Mouse (Mus musculus) T-cell, adult 2 months (primary cell): ENCODE results near the gene Unc45a.
A peak's percentile ranks its signal among the peaks of the same experiment; 100 is the strongest.
"Not testable (repeated sequence)": the region's sequence is repeated elsewhere in the genome, so short reads cannot be mapped to it uniquely, and the experiment has no call there.

ENCODE experiments used
- DNase-seq: peaks from one replicate; pipeline ENCODE4 v3.0.0; 2022; ENCODE audit warnings: low spot score

Gene Unc45a

DNA sequence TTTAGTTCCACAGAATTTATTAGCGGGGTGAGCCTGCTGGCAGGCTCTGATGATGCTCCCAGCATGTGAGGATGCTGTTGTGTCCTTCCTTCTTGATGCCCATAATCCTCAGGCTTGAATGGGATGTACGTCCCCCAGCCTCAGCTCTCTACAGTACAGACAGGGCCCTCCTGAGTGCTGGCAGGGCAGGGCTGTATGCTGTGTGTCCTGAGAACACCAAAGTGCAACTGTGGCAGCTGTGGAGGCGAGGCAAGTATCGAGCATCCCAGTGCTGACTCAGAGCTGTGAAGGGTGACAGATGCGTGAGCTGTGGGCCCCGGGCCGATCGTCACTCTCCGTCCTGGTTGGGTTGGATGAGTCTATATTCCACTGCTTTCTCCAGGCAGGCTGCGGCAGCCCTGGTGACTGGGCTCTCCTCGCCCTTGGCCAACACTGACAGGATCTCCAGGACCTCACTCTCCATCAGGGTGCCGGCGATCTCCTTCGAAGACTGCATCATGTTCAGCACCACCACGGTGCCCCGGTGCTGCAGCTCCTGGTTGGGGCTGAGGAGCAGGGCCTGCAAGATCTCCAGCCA lies 15.4 kb downstream of the Unc45a start:
- no peak for DNase-seq

DNA sequence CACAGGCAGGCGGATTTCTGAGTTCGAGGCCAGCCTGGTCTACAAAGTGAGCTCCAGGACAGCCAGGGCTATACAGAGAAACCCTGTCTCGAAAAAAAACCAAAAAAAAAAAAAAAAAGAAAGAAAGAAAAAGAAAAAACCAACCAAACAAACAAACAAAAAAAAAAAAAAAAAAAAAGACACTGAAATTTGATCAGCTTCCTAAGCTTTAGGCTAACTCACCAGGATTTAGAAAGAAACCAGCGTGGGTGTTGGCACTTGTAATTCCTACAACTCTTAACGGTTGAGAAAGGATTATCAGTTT lies 16.0 kb downstream of the Unc45a start:
- not testable (repeated sequence) for DNase-seq

DNA sequence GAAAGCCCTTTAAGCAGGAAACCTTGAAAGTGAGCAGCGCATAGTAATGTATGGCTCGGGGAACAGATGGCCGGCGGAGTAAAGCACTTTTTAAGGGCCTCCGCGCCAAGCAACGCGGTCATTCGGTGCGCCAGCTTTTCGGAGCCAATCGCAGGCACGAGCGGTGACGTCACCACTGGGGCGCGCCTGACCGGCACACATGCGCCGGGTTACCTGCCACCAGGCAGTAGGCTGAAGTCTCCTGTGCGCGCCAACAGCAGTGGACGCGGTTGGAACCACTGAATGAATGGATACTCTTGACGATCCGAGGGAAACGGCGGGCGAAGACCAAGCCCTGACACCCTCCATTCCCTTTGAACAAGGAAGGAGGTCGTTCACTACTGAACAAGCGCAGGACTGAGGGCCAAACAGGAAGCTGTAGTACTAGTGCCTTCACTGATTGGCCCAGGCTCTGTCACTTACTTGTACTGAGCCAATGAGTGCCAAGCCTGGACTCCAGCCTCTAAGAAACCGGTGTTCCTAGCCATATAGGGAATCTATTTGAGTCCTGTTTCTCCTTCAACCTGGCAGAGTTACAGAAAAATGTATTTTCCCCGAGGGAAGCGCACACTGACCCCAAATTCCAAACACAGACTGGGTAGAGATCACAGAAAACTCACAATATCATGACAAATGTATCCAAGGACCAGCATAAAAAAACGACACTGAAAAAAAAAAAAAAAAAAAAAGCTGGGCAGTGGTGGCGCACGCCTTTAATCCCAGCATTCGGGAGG lies 16.6 kb downstream of the Unc45a start, which contains the start of gene Rccd1:
Gene Rccd1 (minus strand): TSS at position 412 of the 773 bp plus-strand sequence.
- peak; percentile 91 for DNase-seq

DNA sequence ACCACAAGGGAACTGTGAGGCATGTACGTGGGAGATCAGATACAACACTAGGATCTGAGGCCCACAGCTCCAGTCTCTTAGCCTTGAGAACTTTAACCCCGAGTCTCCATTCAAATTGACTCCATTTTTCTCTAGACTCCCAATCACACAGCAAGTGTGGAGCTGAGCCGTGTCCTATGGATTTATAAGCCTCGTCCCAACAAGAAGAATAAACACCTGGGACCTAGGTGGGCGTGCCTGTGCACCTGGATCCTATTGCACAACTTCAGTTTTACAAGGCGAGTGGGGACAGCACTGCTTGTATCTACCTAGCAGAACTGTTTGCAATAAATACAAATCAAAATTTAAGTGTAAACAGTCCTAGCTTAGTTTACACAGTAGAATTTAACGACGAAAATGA lies 17.5 kb downstream of the Unc45a start:
- DNase-seq = no peak

DNA sequence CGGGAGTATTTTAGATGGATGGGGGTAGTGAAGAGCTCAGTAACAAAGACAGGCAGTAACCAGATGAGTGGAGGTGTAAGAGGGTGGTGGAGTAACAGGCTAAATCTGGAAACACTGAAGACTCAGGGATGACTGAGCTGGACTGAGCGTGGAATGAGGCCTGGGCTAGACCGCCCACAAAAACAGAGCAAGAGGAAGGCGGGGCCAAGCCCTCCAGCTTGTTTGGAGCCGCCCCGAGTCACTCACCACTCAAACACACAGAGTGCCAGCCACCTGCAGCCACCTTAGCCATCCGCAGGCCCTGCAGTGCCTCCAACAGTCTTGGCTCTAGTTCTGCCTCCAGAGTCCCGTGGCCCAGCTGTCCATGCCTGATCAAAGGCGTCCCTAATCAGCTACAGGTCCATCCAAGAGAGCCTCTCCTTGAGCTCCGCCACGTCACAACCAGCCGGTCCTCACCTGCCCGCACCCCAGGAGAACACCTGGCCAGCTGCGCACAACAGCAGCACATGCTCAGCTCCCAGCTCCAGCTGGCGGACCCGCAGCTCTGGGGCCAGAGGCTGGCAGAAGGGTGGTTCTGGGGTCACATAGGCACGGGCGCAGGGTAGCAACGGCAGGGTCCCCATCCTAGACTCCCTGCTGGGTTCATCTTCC lies 20.8 kb downstream of the Unc45a start:
- no peak for DNase-seq

DNA sequence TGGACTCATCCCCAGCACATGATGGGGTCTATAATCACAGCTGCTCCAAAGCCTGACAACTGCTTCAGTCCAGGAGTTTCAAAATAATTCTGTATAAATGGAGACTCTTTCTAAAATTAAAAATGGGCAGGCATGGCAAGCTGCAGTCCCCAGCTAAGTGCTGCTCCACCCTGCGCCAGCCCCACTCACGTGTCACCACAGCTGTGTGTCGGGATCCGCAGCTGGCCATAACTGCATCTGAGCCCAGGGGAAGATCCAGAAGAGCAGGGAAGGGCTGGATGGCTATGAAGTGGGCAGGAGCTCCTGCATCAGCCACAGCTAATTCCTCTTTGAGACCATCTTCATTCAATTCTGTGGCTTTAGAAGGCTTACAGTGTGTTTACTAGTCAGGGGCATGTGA lies 22.1 kb downstream of the Unc45a start:
- DNase-seq = no peak

DNA sequence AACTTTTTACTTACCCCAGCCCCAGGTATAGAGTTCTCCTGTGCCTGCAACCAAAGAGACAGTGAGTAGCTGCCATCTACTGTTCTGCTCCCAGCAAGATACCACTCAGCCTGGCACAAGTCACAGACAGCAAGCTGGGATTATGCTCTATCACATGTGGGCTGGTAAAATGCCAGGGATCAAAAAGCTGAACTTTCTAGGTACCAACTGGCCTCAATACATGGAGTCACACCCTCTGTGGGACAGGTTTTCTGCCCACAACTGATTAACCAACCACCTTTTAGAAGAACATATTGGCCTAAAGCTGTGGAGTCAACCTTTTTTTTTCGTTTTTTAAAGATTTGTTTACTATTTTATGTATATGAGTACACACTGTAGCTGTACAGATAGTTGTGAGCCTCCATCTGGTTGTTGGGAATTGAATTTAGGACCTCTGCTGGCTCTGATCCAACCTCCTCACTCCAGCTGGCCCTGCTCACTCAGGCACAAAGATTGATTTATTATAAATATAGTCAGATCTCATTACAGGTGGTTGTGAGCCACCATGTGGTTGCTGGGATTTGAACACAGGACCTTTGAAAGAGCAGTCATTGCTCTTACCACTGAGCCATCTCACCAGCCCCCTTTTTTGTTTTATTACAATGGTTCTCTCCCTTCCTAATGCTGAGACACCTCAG lies 23.2 kb downstream of the Unc45a start:
- no peak for DNase-seq

DNA sequence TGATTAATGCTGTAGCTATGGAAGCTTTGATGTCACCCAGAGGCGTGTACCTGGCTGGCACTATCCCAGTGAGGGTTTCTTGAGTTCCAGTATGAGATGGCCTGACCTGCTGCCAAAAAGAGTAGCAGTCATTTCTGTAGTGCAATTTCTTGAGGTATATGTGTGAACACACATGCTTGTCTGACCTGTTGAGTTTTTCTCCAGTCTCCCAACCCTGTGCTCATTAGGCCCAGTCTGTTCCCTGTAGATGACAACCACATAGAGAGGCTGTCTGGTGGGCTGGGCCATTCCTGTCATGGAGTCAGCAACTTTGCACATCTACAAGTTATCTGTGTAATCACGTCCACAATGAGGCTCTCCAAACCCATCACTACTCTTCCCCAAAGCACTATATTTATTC lies 25.1 kb downstream of the Unc45a start:
- no peak for DNase-seq

DNA sequence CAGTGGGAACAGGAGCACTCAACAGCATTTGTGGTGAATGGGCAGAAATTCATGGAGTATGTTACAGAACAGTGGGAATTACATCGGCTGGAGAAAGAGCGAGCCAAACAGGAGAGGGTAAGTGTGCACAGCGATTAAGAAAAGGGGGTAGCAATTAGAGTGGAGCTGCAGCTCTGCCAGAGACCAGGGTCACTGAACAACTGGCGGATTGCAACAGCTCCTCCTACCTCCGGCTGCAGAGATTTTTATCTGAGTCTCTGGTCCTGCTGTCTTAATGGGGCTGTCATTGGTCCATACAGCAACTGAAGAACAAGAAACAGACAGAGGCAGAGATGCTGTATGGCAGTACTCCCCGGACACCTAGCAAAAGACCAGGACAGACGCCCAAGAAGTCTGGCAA lies 30.0 kb downstream of the Unc45a start:
- DNase-seq = no peak

DNA sequence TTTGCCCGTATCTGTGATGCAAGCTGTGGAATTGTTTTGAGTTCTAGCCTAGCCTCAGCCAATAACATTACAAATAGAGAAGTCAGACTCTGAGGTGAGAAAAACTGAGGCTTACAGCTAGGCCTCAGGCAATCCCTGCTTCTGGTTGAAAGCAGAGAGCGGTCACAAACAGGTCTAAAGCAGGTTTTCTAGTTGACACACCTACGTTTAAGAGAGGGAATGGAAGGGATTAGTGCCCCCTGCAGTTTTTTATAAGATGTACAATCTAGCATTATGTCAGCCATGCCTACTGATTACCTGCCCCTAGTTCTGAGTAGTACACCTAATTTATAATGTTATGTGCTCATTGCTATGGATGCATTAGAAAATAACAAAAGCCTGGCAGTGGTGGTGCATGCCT lies 33.0 kb downstream of the Unc45a start:
- no peak for DNase-seq

DNA sequence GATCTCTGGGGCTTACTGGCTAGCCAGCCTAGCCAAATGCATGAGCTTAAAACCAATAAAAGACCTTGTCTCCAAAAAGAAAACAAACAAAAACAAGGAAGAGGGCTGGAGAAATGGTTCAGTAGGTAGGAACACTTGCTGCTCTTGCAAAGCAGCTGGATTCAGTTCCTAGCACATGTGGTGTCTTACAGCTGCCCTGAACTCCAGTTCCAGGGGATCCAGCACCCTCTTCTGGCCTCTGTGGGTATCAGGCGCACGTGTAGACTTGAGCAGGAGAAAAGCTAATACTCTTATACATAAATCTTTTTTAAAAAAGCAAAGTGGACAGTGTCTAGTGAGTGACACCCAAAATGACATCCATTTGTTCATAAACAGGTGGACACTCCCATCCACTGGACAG lies 39.3 kb downstream of the Unc45a start:
- DNase-seq = no peak

DNA sequence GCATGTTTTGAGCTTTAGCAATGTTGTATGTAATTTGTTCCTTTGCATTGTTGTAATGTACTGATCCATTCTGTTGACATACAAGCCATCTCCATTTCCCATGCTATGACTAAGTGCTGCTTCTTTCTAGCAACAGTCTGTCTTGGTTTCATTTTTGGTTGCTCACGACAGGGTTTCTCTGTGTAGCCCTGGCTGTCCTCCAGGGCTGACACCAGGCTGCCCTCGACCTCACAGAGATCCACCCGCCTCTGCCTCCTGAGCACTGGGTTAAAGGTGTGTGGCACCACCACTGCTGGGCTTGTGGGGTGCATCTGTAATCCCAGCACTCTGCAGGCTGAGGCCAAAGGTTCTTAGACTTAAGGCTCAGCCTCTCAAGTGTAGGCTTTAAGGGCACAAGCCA lies 41.2 kb downstream of the Unc45a start:
- no peak for DNase-seq

DNA sequence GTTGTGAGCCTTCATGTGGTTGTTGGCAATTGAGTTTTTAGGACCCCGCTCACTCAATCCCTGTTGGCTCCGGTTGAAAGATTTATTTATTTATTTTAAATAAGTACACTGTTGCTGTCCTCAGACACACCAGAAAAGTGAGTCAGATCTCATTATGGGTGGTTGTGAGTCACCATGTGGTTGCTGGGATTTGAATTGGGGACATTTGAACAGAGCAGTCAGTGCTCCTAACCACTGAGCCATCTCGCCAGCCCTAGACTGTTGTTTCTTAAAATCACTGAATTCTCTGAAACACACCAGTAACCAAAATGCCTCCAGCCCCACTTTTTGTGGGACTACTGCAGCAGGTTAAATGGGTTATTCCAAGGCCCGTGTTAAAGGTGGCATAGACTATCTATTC lies 42.1 kb downstream of the Unc45a start:
- DNase-seq = no peak

DNA sequence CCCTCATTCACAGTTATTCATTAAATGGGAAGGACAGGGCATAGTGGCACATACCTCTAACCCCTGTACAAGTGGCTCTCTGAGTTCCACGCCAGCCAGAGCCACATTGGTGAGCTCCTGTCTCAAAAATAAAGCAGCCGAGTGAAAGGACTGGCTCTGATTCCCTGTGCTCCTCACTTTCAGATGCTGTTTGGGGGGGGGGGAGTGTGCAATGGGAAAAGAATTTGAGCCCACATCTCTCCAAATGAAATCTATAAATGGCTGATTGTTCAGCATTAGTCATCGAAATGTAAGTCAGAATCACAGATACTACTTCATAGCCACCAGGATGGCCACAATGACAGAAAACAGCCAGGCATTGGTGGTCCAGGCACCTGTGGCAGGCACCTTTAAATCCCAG lies 43.8 kb downstream of the Unc45a start:
- DNase-seq = no peak

DNA sequence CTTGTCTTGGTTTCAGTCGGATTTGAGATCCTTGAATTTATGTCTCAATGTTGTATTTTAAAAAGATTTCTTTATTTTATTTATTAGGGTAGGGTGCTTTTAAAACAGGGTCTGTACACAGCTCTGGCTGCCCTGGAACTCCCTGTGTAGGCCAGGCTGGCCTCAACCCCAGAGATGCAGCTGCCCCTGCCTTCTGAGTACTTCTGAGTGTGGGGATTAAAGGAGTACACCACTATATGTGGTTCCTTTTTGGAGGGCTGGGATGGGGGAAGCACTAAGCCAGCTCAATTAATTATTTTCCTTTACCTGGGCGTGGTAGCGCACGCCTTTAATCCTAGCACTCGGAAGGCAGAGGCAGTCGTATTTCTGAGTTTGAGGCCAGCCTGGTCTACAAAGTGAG lies 44.3 kb downstream of the Unc45a start:
- DNase-seq = no peak

DNA sequence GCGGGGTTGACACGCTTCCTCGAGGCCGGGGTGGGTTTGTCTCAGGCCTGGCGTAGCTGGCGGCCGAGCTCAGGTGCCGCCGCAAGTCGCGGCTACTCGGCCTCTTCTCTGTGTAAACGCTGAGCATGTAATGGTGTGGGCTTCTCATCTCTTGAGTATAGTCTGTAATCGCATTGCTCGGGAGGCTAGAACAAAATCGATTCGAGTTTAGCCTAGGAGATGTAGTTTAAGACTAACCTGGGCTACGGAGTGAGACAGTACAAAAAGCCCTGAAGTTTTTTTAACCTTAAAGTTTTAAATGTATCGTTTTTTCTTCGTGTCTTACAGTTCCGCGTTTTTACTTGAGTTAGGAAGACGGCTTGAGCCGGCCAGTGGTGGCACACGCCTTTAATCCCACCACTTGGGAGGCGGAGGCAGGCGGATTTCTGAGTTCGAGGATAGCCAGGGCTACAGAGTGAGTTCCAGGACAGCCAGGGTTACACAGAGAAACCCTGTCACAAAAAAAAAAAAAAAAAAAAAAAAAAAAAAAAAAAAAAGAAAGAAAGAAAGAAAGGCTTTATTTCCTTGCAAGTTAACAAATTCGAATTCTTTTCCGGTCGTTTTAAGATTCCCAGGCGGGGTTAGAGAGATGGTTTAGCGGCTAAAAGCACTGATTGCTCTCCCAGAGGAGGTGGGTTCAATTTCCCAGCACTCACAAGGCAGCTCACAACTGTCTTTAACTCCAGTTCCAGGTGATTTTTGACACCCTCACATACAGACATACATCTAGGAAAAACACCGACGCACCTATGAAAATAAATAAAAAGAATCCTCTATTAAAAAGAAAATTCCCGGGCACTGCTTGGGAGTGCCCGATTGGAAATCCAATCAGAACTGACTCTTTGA lies 45.8 kb downstream of the Unc45a start:
- no peak for DNase-seq

DNA sequence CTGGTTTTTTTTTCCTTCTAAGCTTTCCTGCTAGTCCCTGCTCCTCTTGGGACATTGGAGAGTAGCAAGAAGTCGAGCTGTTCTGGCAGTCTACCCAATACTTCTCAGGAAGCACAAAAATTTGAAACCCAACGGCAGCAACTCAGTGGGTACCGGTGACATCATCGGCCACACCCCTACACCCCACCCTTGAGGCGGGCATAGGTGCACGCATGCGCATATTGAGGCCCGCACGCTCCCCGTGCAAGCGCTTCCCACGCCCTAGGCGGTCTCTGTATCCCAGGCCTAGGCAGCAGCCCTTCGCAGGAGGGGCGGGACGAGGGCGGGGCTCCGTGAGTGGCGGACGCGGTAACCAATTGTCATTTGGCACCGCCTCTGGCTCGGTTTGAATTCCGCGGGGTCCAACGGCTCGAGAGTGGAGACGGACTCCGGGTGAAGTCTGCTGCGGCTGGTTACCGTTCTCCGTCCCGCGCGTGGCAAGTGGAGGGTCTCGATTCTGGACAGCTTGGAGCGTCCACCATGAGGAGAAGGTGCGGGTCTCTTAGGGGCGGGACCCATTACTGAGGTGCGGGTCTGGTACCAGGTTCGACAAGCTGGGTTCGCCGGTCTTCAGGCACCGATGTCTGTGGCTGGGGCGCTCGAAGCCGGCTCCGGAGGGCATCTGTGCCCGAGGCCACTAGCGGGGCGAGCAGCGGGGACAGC lies 46.6 kb downstream of the Unc45a start, which contains the start of gene Prc1:
Gene Prc1 (plus strand): TSS at position 389 of the 702 bp plus-strand sequence.
- peak; percentile 99 for DNase-seq

DNA sequence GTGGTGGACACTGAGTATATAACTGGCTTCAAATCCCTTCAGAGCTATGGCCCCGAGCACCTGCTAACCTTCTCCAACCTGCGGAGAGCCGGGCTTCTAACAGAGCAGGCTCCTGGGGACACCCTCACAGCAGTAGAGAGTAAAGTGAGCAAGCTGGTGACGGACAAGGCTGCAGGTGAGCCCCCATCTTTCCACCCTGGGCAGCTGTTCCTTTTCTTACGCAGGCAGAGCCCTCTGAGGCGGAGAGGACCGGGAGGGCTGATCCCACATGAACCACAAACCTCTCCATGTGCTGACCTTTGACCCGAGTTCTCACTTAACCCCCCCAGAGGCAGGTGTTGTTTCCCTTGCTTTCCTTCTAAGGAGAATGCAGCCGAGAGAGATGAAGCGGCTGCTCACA lies 53.1 kb downstream of the Unc45a start:
- DNase-seq = no peak

DNA sequence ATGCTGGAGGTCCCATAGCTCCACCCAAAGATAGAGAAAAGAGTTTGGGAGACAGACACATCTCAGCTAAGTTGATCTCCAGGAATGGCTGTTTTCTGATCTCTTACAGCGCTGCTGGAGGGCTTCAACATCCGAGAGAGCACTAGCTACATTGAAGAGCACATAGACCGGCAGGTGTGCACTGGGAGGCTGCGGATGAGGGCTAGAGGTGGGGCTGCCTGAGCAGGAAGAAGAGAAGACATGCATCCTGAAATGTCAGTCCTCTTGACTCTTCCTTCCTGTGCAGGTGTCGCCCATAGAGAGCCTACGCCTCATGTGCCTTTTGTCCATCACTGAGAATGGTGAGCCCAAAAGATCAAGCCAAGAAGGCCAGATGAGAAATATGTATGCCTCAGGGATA lies 55.1 kb downstream of the Unc45a start:
- no peak for DNase-seq

DNA sequence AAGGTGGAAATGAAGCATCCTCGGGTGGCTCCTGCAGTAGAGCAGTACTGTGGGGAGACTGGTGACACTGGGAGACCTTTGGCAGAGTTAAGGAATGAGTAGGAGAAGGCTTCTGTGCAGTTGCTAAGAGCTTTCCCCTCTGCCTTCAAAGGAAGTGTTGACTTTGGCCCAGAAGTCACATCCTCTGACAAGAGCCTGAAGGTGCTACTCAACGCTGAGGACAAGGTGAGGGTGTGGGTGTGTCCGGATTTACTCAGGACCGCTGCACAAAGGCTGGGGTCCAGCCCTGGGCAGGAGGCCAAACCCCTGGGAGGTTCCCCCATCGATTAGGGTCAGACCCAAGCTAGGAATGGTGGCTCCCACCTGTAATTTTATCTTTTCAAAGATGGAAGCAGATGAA lies 56.4 kb downstream of the Unc45a start:
- no peak for DNase-seq

DNA sequence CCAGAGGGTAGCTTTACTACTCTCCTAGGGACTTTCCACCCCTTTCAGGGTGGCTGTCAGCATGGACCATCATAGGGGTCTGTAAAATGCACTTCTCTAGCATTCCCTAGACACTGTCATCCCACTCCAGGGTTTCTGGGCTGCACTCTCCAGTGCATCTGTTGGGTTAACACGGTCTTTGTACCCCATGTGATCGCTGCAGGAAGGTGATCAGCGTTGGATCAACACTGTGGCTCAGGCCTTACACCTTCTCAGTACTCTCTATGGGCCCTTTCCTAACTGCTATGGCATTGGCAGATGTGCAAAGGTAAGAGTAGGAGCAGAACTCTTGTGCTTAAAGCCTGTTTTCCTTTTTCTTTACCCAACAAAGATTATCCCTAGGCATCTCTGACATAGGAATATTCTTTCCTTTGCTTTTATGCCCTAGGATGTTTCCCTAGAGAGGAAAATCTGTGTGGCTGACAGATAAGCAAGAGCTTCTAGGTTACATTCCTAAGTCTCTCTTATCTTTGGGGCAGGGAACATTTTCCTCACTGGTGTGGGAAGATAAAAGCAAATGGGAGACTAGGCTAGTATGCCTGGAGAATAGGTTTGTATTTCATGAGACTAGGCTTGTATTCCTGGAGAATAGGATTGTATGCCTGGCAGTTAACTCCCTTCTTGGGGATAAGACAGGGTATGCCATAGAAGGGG lies 57.4 kb downstream of the Unc45a start:
- DNase-seq = no peak
